Mouse (Mus musculus): Measurements from ENCODE around the gene Fam171a1. TPM values are rescaled to one million over a fixed set of nuclear protein-coding genes. Genes with fewer than 3 reads are reported as not detected.
"Not testable (repeated sequence)": the region's sequence is repeated elsewhere in the genome, so short reads cannot be mapped to it uniquely, and the experiment has no call there.

Fam171a1 gene
- polyA plus RNA-seq, 1 experiment from 2014 or later, result 52.4 TPM

GRCm38 (mm10) chr2:3175988-3176387 is 62.0 kb downstream of the Fam171a1 start:
- H3K4me2 ChIP-seq (replicated peaks); H3K4me1 ChIP-seq (replicated peaks; ENCODE audit: control insufficient read depth, insufficient read depth, low read length); ATAC-seq (ENCODE audit: low FRiP score); H3K27ac ChIP-seq; H3K9me3 ChIP-seq (ENCODE audit: control insufficient read depth, low read length); DNase-seq (ENCODE audit: low spot score); H3K27me3 ChIP-seq (ENCODE audit: control insufficient read depth, insufficient read depth, low read length); H3K4me3 ChIP-seq (replicated peaks; ENCODE audit: low read length); H3K9ac ChIP-seq: not testable (repeated sequence)
- peaks cover 28% of the 10 kb centered on the region; the same call in 1 of the 2 replicates for H3K36me3 ChIP-seq (replicated peaks; ENCODE audit: control insufficient read depth, insufficient read depth)
- 94% methylated on average over 4 of the region's 4 CpGs for WGBS

- no peak overlapping the region for H3K4me3 ChIP-seq (replicated peaks; ENCODE audit: low read length)
- 76% methylated on average over 3 of the region's 3 CpGs for WGBS
- no peak overlapping the region for H3K9ac ChIP-seq
Measured at GRCm38 (mm10) chr2:3176751-3177150, 62.7 kb downstream of the Fam171a1 start.

GRCm38 (mm10) chr2:3180550-3180949 is 66.5 kb downstream of the Fam171a1 start:
- H3K4me1 ChIP-seq (replicated peaks; ENCODE audit: control insufficient read depth, insufficient read depth, low read length), result no peaks in the 10 kb centered on the region
- H3K9ac ChIP-seq, result no peak overlapping the region
- H3K4me3 ChIP-seq (replicated peaks; ENCODE audit: low read length), result no peak overlapping the region
- ATAC-seq (ENCODE audit: low FRiP score) (no peak), DNase-seq (ENCODE audit: low spot score) (no peak)
- no peak overlapping the region for H3K4me2 ChIP-seq (replicated peaks)
- peaks cover 28% of the 10 kb centered on the region; the same call in 1 of the 2 replicates for H3K36me3 ChIP-seq (replicated peaks; ENCODE audit: control insufficient read depth, insufficient read depth)
- no peaks in the 10 kb centered on the region for H3K27me3 ChIP-seq (ENCODE audit: control insufficient read depth, insufficient read depth, low read length)
- 79% methylated on average over 4 of the region's 4 CpGs for WGBS
- H3K27ac ChIP-seq, result no peak overlapping the region
- H3K9me3 ChIP-seq (ENCODE audit: control insufficient read depth, low read length), result no peaks in the 10 kb centered on the region

More at GRCm38 (mm10) chr2:3176751-3177150, 62.7 kb downstream of the Fam171a1 start:
- DNase-seq (ENCODE audit: low spot score) (no peak), ATAC-seq (ENCODE audit: low FRiP score) (no peak)
- Histone ChIP-seq H3K27ac (no peak overlapping the region), H3K4me1 (replicated peaks; ENCODE audit: control insufficient read depth, insufficient read depth, low read length) (no peaks in the 10 kb centered on the region; the same call in 1 of the 2 replicates), H3K27me3 (ENCODE audit: control insufficient read depth, insufficient read depth, low read length) (no peaks in the 10 kb centered on the region), H3K9me3 (ENCODE audit: control insufficient read depth, low read length) (no peaks in the 10 kb centered on the region), H3K36me3 (replicated peaks; ENCODE audit: control insufficient read depth, insufficient read depth) (peaks cover 28% of the 10 kb centered on the region; the same call in 1 of the 2 replicates), H3K4me2 (replicated peaks) (no peak overlapping the region)

GRCm38 (mm10) chr2:3183656-3184055 is 69.6 kb downstream of the Fam171a1 start:
- no peaks in the 10 kb centered on the region for H3K27me3 ChIP-seq (ENCODE audit: control insufficient read depth, insufficient read depth, low read length)
- H3K4me2 ChIP-seq (replicated peaks), result no peak overlapping the region
- H3K4me3 ChIP-seq (replicated peaks; ENCODE audit: low read length), result no peak overlapping the region
- no peak overlapping the region for H3K9ac ChIP-seq
- no peak overlapping the region for H3K27ac ChIP-seq
- WGBS, result 79% methylated on average over 5 of the region's 5 CpGs
- no peaks in the 10 kb centered on the region for H3K9me3 ChIP-seq (ENCODE audit: control insufficient read depth, low read length)
- no peaks in the 10 kb centered on the region for H3K4me1 ChIP-seq (replicated peaks; ENCODE audit: control insufficient read depth, insufficient read depth, low read length)
- H3K36me3 ChIP-seq (replicated peaks; ENCODE audit: control insufficient read depth, insufficient read depth), result peaks cover 38% of the 10 kb centered on the region; the same call in 1 of the 2 replicates
- ATAC-seq (ENCODE audit: low FRiP score), result no peak
- no peak for DNase-seq (ENCODE audit: low spot score)

DNA sequence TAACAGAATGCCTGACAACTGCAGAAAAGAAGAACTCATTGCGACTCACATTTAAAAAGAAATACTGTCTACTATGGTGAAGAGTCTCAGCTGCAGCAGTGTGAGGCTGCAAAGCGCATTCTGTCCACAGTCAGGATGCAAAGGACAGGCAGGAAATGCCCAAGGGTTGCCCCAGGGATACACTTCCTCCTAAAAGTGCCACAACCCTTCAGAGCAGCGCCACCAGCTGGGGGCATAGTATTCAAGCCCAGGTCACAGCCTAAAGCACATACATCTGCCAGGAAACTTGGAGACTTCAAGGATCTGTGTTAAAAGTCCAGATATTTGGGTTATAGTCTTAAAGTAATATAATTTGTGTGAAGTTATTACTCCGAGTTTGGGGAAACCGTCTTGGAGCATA is 71.3 kb downstream of the Fam171a1 start:
- Histone ChIP-seq H3K27me3 (ENCODE audit: control insufficient read depth, insufficient read depth, low read length) (no peaks in the 10 kb centered on the region), H3K36me3 (replicated peaks; ENCODE audit: control insufficient read depth, insufficient read depth) (peaks cover 21% of the 10 kb centered on the region; the same call in 1 of the 2 replicates), H3K9ac (no peak overlapping the region), H3K4me3 (replicated peaks; ENCODE audit: low read length) (no peak overlapping the region), H3K27ac (no peak overlapping the region), H3K4me2 (replicated peaks) (no peak overlapping the region), H3K4me1 (replicated peaks; ENCODE audit: control insufficient read depth, insufficient read depth, low read length) (no peaks in the 10 kb centered on the region), H3K9me3 (ENCODE audit: control insufficient read depth, low read length) (no peaks in the 10 kb centered on the region)
- 87% methylated on average over 5 of the region's 5 CpGs for WGBS
- ATAC-seq (ENCODE audit: low FRiP score), result no peak
- DNase-seq (ENCODE audit: low spot score), result no peak

DNA sequence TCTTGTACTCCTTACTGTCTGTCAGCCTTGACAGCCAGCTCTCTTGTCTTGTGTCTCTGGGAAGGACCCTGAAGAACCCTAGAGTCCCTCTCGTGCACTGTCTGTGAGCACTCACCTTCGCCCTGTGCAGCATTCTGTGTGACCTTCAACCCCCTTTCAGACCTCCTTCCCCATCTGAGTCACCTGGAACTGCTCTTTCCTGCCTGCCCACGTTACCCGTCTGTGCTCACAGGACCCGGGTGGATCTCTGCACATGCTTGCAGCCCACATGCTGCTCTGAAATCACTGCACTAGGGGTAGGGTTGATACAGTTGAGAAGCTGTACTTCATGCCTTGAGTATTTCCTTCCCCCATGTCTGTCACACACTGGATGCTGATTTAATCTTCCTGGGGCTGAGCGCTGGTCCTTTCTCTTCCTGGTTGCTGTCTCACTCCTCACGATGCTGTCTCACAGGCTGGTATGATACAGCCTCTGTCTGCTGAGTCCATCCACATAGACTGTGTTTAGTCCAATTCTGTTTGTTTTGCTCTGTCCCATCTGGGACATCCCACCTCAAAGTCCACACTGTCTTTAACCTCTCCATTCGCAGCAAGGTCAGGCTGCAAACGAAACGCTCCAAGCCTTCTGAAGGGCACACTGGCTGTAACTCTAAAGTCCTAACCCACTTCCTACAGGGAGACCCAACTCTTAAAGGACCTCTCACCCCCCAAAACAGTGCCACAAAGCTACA is 74.9 kb downstream of the Fam171a1 start:
- ATAC-seq (ENCODE audit: low FRiP score), result no peak
- H3K9ac ChIP-seq, result no peak overlapping the region
- no peak overlapping the region for H3K27ac ChIP-seq
- WGBS, result 93% methylated on average over 10 of the region's 10 CpGs
- no peak overlapping the region for H3K4me2 ChIP-seq (replicated peaks)
- peaks cover 16% of the 10 kb centered on the region; the same call in 1 of the 2 replicates for H3K36me3 ChIP-seq (replicated peaks; ENCODE audit: control insufficient read depth, insufficient read depth)
- H3K4me1 ChIP-seq (replicated peaks; ENCODE audit: control insufficient read depth, insufficient read depth, low read length), result no peaks in the 10 kb centered on the region
- H3K4me3 ChIP-seq (replicated peaks; ENCODE audit: low read length), result no peak overlapping the region
- H3K27me3 ChIP-seq (ENCODE audit: control insufficient read depth, insufficient read depth, low read length), result no peaks in the 10 kb centered on the region
- DNase-seq (ENCODE audit: low spot score), result no peak
- H3K9me3 ChIP-seq (ENCODE audit: control insufficient read depth, low read length), result no peaks in the 10 kb centered on the region

DNA sequence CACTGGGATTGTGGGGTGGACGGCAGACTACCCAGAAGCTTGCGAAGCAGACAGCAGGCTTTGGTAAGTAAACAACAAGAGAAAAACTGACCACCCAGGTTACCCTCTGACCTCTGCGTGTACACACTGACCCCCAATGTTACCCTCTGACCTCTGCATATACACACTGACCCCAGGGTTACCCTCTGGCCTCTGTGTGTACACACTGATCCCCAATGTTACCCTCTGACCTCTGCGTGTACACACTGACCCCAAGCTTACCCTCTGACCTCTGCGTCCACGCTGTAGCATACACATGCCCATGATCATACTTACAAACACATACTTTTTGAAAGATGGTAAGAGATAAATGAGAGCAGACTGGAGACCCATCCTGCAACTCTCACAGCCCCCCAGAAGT is 77.1 kb downstream of the Fam171a1 start:
- ATAC-seq (ENCODE audit: low FRiP score), result no peak
- Histone ChIP-seq H3K4me1 (replicated peaks; ENCODE audit: control insufficient read depth, insufficient read depth, low read length) (no peaks in the 10 kb centered on the region), H3K4me3 (replicated peaks; ENCODE audit: low read length) (no peak overlapping the region), H3K4me2 (replicated peaks) (no peak overlapping the region), H3K9ac (no peak overlapping the region), H3K36me3 (replicated peaks; ENCODE audit: control insufficient read depth, insufficient read depth) (peaks cover 21% of the 10 kb centered on the region), H3K27me3 (ENCODE audit: control insufficient read depth, insufficient read depth, low read length) (no peaks in the 10 kb centered on the region), H3K27ac (no peak overlapping the region), H3K9me3 (ENCODE audit: control insufficient read depth, low read length) (no peaks in the 10 kb centered on the region)
- no peak for DNase-seq (ENCODE audit: low spot score)
- 77% methylated on average over 6 of the region's 6 CpGs for WGBS

DNA sequence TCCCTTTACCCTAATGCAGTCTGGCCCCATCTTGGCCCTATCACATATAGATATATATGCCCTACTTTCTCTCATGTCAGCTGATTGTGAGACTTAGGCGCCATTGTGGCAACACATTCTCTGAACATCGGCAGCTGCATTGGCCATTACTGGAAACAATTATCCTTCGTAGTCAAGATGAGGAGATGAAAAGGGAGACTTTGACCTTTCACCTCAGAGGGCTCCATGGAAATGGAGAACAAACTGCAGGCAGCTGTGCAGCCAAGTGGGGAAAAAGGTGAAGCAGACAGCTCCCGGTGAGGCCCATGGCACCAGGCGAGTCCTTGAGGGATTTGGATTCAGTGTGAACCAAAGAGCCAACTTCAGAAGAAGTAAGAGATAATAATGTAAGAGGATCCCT is 81.5 kb downstream of the Fam171a1 start:
- no peak for DNase-seq (ENCODE audit: low spot score)
- 34% methylated on average over 5 of the region's 5 CpGs for WGBS
- Histone ChIP-seq H3K4me3 (replicated peaks; ENCODE audit: low read length) (no peak overlapping the region), H3K9me3 (ENCODE audit: control insufficient read depth, low read length) (no peaks in the 10 kb centered on the region), H3K36me3 (replicated peaks; ENCODE audit: control insufficient read depth, insufficient read depth) (peaks cover 47% of the 10 kb centered on the region), H3K4me1 (replicated peaks; ENCODE audit: control insufficient read depth, insufficient read depth, low read length) (no peaks in the 10 kb centered on the region), H3K9ac (no peak overlapping the region), H3K27ac (no peak overlapping the region), H3K27me3 (ENCODE audit: control insufficient read depth, insufficient read depth, low read length) (no peaks in the 10 kb centered on the region), H3K4me2 (replicated peaks) (no peak overlapping the region)
- no peak for ATAC-seq (ENCODE audit: low FRiP score)

DNA sequence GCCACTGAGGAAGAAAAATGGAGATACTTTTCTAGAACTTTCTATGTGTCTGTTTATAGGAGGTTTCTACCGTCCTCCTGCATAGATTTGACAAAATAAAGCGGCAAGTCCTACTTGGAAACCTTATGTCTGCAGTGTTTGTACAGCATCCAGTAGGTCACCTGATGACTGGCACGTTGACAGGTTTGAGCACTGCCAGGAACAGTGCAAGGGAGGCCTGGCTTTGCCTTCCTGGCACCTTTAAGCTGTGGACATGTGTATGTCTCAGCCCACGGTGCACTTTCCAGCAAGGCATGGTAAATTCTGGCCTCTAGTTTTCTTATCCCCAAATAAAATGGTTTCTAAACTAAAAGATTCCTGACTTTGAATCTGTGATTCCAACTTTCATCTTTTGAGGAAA is 86.4 kb downstream of the Fam171a1 start:
- Histone ChIP-seq H3K4me2 (replicated peaks) (no peak overlapping the region), H3K27ac (no peak overlapping the region), H3K27me3 (ENCODE audit: control insufficient read depth, insufficient read depth, low read length) (no peaks in the 10 kb centered on the region), H3K36me3 (replicated peaks; ENCODE audit: control insufficient read depth, insufficient read depth) (peaks cover 59% of the 10 kb centered on the region), H3K9ac (no peak overlapping the region), H3K9me3 (ENCODE audit: control insufficient read depth, low read length) (no peaks in the 10 kb centered on the region), H3K4me1 (replicated peaks; ENCODE audit: control insufficient read depth, insufficient read depth, low read length) (no peaks in the 10 kb centered on the region), H3K4me3 (replicated peaks; ENCODE audit: low read length) (no peak overlapping the region)
- WGBS, result 91% methylated on average over 4 of the region's 4 CpGs
- DNase-seq (ENCODE audit: low spot score) (no peak), ATAC-seq (ENCODE audit: low FRiP score) (no peak)

Data from hindbrain, embryonic 14.5 days (tissue).